Mouse (Mus musculus): ENCODE measurements around the gene Daam2.

Daam2 gene

GRCm38 (mm10) chr17:49434236-49434635, 129.9 kb downstream of the Daam2 start:
- Histone ChIP-seq H3K4me3 (replicated peaks; ENCODE audit: low read length) (no peak overlapping the region), H3K36me3 (ENCODE audit: insufficient read depth, low read length) (peaks cover 37% of the 10 kb centered on the region), H3K27me3 (ENCODE audit: insufficient read depth, low read length) (no peaks in the 10 kb centered on the region), H3K9me3 (ENCODE audit: low read length) (no peaks in the 10 kb centered on the region), H3K4me1 (replicated peaks; ENCODE audit: low read depth, low read length) (peaks cover 49% of the 10 kb centered on the region)
- TF ChIP-seq CTCF (conservative IDR thresholded peaks at IDR 0.05; ENCODE audit: low read length): no peak
- TF ChIP-seq POU5F1 (IDR thresholded peaks at IDR 0.05; ENCODE audit: borderline replicate concordance, low read length): no peak
- no peak for TF ChIP-seq NANOG (IDR thresholded peaks at IDR 0.05; ENCODE audit: borderline replicate concordance, low read length)

DNA sequence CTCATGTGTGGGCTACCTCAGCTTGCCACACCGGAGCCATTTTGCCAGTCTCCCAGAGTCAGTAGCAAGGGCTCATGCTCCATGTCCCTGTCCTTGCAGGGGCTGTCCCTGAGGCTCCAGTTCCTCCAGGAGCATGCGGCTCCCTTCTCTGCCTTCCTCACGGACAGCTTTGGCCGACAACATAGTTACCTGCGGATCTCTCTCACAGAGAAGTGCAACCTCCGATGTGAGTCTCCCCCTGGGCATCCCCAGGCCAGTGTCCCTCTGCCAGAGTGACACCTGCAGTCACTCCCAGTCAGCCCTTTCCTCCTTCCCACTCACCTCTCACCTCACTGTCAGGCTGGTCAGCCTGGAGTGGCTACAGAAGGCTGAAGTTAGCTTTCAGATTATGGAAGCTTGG, 131.1 kb downstream of the Daam2 start:
- H3K36me3 ChIP-seq (ENCODE audit: insufficient read depth, low read length): peaks cover 32% of the 10 kb centered on the region
- no peaks in the 10 kb centered on the region for H3K27me3 ChIP-seq (ENCODE audit: insufficient read depth, low read length)
- no peaks in the 10 kb centered on the region for H3K9me3 ChIP-seq (ENCODE audit: low read length)
- TF ChIP-seq NANOG (IDR thresholded peaks at IDR 0.05; ENCODE audit: borderline replicate concordance, low read length) (no peak), CTCF (conservative IDR thresholded peaks at IDR 0.05; ENCODE audit: low read length) (no peak), POU5F1 (IDR thresholded peaks at IDR 0.05; ENCODE audit: borderline replicate concordance, low read length) (no peak)
- peaks cover 58% of the 10 kb centered on the region for H3K4me1 ChIP-seq (replicated peaks; ENCODE audit: low read depth, low read length)
- H3K4me3 ChIP-seq (replicated peaks; ENCODE audit: low read length): no peak overlapping the region

GRCm38 (mm10) chr17:49432071-49432711, 132.0 kb downstream of the Daam2 start:
- TF ChIP-seq CTCF (conservative IDR thresholded peaks at IDR 0.05; ENCODE audit: low read length) (no peak), NANOG (IDR thresholded peaks at IDR 0.05; ENCODE audit: borderline replicate concordance, low read length) (no peak), POU5F1 (IDR thresholded peaks at IDR 0.05; ENCODE audit: borderline replicate concordance, low read length) (no peak)
- Histone ChIP-seq H3K9me3 (ENCODE audit: low read length) (no peaks in the 10 kb centered on the region), H3K36me3 (ENCODE audit: insufficient read depth, low read length) (peaks cover 30% of the 10 kb centered on the region), H3K4me1 (replicated peaks; ENCODE audit: low read depth, low read length) (peaks cover 60% of the 10 kb centered on the region), H3K4me3 (replicated peaks; ENCODE audit: low read length) (no peak overlapping the region), H3K27me3 (ENCODE audit: insufficient read depth, low read length) (no peaks in the 10 kb centered on the region)

DNA sequence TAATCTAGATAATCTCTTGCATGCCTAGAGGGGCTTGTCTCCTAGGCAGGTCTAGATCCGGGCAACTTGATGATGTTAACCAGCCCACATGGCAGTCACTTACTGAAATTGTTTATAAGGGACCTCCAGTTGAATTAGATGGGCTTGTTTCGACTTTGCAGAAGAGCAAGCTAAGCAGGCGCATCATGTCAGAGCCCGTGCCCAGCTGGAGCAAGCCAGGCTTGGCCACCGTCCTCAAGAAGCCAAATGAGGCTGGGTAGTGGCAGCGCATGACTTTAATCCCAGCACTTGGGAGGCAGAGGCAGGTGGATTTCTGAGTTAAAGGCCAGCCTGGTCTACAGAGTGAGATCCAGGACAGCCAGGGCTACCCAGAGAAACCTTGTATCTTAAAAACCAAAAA, 133.0 kb downstream of the Daam2 start:
- TF ChIP-seq CTCF (conservative IDR thresholded peaks at IDR 0.05; ENCODE audit: low read length) (no peak), NANOG (IDR thresholded peaks at IDR 0.05; ENCODE audit: borderline replicate concordance, low read length) (no peak), POU5F1 (IDR thresholded peaks at IDR 0.05; ENCODE audit: borderline replicate concordance, low read length) (no peak)
- peaks cover 30% of the 10 kb centered on the region for H3K36me3 ChIP-seq (ENCODE audit: insufficient read depth, low read length)
- peaks cover 51% of the 10 kb centered on the region for H3K4me1 ChIP-seq (replicated peaks; ENCODE audit: low read depth, low read length)
- H3K27me3 ChIP-seq (ENCODE audit: insufficient read depth, low read length): no peaks in the 10 kb centered on the region
- no peaks in the 10 kb centered on the region for H3K9me3 ChIP-seq (ENCODE audit: low read length)
- H3K4me3 ChIP-seq (replicated peaks; ENCODE audit: low read length): no peak overlapping the region

GRCm38 (mm10) chr17:49430136-49430535, 134.0 kb downstream of the Daam2 start:
- Histone ChIP-seq H3K27me3 (ENCODE audit: insufficient read depth, low read length) (no peaks in the 10 kb centered on the region), H3K36me3 (ENCODE audit: insufficient read depth, low read length) (peaks cover 20% of the 10 kb centered on the region), H3K4me3 (replicated peaks; ENCODE audit: low read length) (no peak overlapping the region), H3K4me1 (replicated peaks; ENCODE audit: low read depth, low read length) (peaks cover 51% of the 10 kb centered on the region), H3K9me3 (ENCODE audit: low read length) (no peaks in the 10 kb centered on the region)
- TF ChIP-seq NANOG (IDR thresholded peaks at IDR 0.05; ENCODE audit: borderline replicate concordance, low read length) (no peak), POU5F1 (IDR thresholded peaks at IDR 0.05; ENCODE audit: borderline replicate concordance, low read length) (no peak), CTCF (conservative IDR thresholded peaks at IDR 0.05; ENCODE audit: low read length) (no peak)

GRCm38 (mm10) chr17:49429471-49430129, 134.5 kb downstream of the Daam2 start:
- Histone ChIP-seq H3K27me3 (ENCODE audit: insufficient read depth, low read length) (no peaks in the 10 kb centered on the region), H3K9me3 (ENCODE audit: low read length) (no peaks in the 10 kb centered on the region), H3K4me3 (replicated peaks; ENCODE audit: low read length) (peak overlapping the region; percentile 85; the same call in 1 of the 2 replicates), H3K4me1 (replicated peaks; ENCODE audit: low read depth, low read length) (peaks cover 51% of the 10 kb centered on the region), H3K36me3 (ENCODE audit: insufficient read depth, low read length) (peaks cover 15% of the 10 kb centered on the region)
- TF ChIP-seq POU5F1 (IDR thresholded peaks at IDR 0.05; ENCODE audit: borderline replicate concordance, low read length): no peak
- TF ChIP-seq CTCF (conservative IDR thresholded peaks at IDR 0.05; ENCODE audit: low read length): no peak
- no peak for TF ChIP-seq NANOG (IDR thresholded peaks at IDR 0.05; ENCODE audit: borderline replicate concordance, low read length)

DNA sequence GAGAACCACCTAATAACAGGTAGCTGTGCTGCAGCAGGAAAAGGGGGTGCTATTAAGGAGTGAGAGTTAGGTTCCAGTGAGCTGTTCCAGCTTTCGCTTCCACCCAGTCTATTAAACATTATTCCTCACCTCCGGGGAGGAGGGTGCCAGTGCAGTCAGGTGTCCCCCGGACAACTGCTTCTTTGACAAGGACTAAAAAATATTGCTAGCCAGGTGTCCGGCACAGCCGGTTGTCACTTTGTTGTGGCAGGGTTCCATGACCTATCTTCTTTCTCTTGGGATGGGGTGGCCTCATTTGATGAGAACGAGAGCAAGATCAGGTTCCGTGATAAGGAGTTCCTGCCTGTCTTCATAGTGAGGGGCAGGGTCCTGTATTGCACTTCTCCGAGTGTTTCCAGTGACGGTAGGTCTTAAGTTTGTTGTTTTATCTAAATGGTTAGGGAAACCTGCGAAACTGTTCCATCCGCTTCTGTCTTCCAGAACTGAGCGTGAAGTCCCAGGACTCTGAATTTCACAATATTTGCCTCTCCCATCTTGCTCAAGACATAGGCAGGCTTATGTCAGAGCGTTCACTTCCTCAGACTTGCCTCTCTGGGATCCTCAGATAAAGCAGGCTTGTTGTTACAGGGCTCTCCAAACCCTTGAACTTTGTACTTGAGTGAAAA, 135.3 kb downstream of the Daam2 start:
- H3K4me1 ChIP-seq (replicated peaks; ENCODE audit: low read depth, low read length): peaks cover 51% of the 10 kb centered on the region
- H3K9me3 ChIP-seq (ENCODE audit: low read length): no peaks in the 10 kb centered on the region
- no peaks in the 10 kb centered on the region for H3K27me3 ChIP-seq (ENCODE audit: insufficient read depth, low read length)
- H3K4me3 ChIP-seq (replicated peaks; ENCODE audit: low read length): peak overlapping the region; percentile 85
- TF ChIP-seq POU5F1 (IDR thresholded peaks at IDR 0.05; ENCODE audit: borderline replicate concordance, low read length) (no peak), CTCF (conservative IDR thresholded peaks at IDR 0.05; ENCODE audit: low read length) (no peak), NANOG (IDR thresholded peaks at IDR 0.05; ENCODE audit: borderline replicate concordance, low read length) (no peak)
- peaks cover 8% of the 10 kb centered on the region for H3K36me3 ChIP-seq (ENCODE audit: insufficient read depth, low read length)

DNA sequence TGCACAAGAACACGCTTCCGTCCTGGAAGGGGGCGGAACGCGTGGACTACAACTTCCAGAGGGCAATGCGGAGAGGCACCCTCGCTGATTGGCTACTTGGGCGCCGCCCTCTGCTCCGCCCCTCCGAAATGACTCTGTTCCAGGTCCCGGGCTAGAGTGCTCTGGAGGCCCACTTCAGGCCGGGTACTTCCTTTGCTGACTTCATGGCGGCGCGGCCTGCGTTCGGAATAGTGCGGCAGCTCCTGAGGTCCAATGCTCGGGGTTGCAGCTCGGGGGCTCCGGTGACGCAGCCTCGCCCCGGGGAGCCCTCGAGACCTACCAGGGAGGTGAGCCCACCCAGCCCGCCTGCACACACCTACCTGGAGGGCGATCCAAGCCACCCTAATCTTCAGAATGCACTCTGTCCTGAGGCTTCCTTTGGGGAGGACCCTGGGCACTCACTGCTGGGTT, 135.9 kb downstream of the Daam2 start, which contains the start of gene Mocs1:
Gene Mocs1 (plus strand): TSS at position 124 of the 450 bp plus-strand sequence.
- Histone ChIP-seq H3K27me3 (ENCODE audit: insufficient read depth, low read length) (no peaks in the 10 kb centered on the region), H3K36me3 (ENCODE audit: insufficient read depth, low read length) (peaks cover 3% of the 10 kb centered on the region; the same call in 1 of the 2 replicates), H3K4me1 (replicated peaks; ENCODE audit: low read depth, low read length) (peaks cover 47% of the 10 kb centered on the region), H3K4me3 (replicated peaks; ENCODE audit: low read length) (peak within 1 kb of the TSS; percentile 85), H3K9me3 (ENCODE audit: low read length) (no peaks in the 10 kb centered on the region)
- TF ChIP-seq CTCF (conservative IDR thresholded peaks at IDR 0.05; ENCODE audit: low read length) (no peak), NANOG (IDR thresholded peaks at IDR 0.05; ENCODE audit: borderline replicate concordance, low read length) (no peak), POU5F1 (IDR thresholded peaks at IDR 0.05; ENCODE audit: borderline replicate concordance, low read length) (no peak)

Data from E14TG2a.4 (cell line).